Mouse (Mus musculus) frontal cortex, postnatal 25 days (tissue): ENCODE data around the gene Ppp1r15b.
A peak's percentile ranks its signal among the peaks of the same experiment; 100 is the strongest.

Experiments
- DNase-seq, 2 experiments: peaks; one replicate each; pipeline ENCODE4 v3.0.0; 2022; ENCODE audit warnings: low spot score in 2 of 2

The Ppp1r15b gene

GRCm38 (mm10) chr1:133130638-133131560 is at the start of gene Ppp1r15b:
Gene Ppp1r15b (plus strand): TSS chr1:133131143.
- peak; percentile 96 to 98 for DNase-seq

GRCm38 (mm10) chr1:133083003-133083546 is 47.9 kb upstream of the Ppp1r15b start:
- DNase-seq: no peak

GRCm38 (mm10) chr1:133083942-133084625 is 46.9 kb upstream of the Ppp1r15b start:
- no peak for DNase-seq

GRCm38 (mm10) chr1:133084708-133085416 is 46.1 kb upstream of the Ppp1r15b start:
- no peak for DNase-seq

GRCm38 (mm10) chr1:133085417-133085742 is 45.6 kb upstream of the Ppp1r15b start:
- no peak for DNase-seq

GRCm38 (mm10) chr1:133086804-133087203 is 44.1 kb upstream of the Ppp1r15b start:
- no peak for DNase-seq

- peak; percentile 25 to 43 for DNase-seq
These were observed 43.6 kb upstream of the Ppp1r15b start for GRCm38 (mm10) chr1:133087206-133087905.

- no peak for DNase-seq
These were observed 42.7 kb upstream of the Ppp1r15b start for GRCm38 (mm10) chr1:133088196-133088595.

- no peak for DNase-seq
These were observed 41.5 kb upstream of the Ppp1r15b start for GRCm38 (mm10) chr1:133089415-133089814.

- no peak for DNase-seq
These were observed 40.3 kb upstream of the Ppp1r15b start for GRCm38 (mm10) chr1:133090641-133091040.

GRCm38 (mm10) chr1:133091483-133091882 is 39.5 kb upstream of the Ppp1r15b start:
- DNase-seq: no peak

- DNase-seq: no peak
These were observed 37.2 kb upstream of the Ppp1r15b start for GRCm38 (mm10) chr1:133093719-133094118.

- DNase-seq: peak; percentile 75 to 83
These were observed 29.8 kb upstream of the Ppp1r15b start for GRCm38 (mm10) chr1:133100980-133101798.

GRCm38 (mm10) chr1:133102108-133102507 is 28.8 kb upstream of the Ppp1r15b start:
- no peak for DNase-seq

- no peak for DNase-seq
These were observed 27.6 kb upstream of the Ppp1r15b start for GRCm38 (mm10) chr1:133103315-133103714.

GRCm38 (mm10) chr1:133103871-133104270 is 27.1 kb upstream of the Ppp1r15b start:
- DNase-seq: no peak

- no peak for DNase-seq
These were observed 14.8 kb upstream of the Ppp1r15b start for GRCm38 (mm10) chr1:133116108-133116507.

GRCm38 (mm10) chr1:133118127-133118526 is 12.8 kb upstream of the Ppp1r15b start:
- no peak for DNase-seq

GRCm38 (mm10) chr1:133118844-133119243 is 12.1 kb upstream of the Ppp1r15b start:
- DNase-seq: no peak

- no peak for DNase-seq
These were observed 10.8 kb upstream of the Ppp1r15b start for GRCm38 (mm10) chr1:133119931-133120712.
